Mouse (Mus musculus) cortical plate, adult 2 months (tissue): Measurements from ENCODE around the gene Tln2.

Experiments
- CTCF ChIP-seq: fragments of 200-500 bp; IDR thresholded peaks from 2 replicates; pipeline ENCODE4 v1.5.1; 2011; ENCODE audit warnings: mild to moderate bottlenecking, control low read depth, low read length; ENCODE audit not compliant: insufficient read depth; ENCODE audit errors: extremely low read depth
- POLR2A ChIP-seq: fragments of 200-500 bp; IDR thresholded peaks from 2 replicates; pipeline ENCODE4 v1.6.1; 2011; ENCODE audit warnings: mild to moderate bottlenecking, low read length, control low read depth; ENCODE audit not compliant: insufficient read depth; ENCODE audit errors: extremely low read depth

GRCm38 (mm10) chr9:67297236-67297889, 262.1 kb downstream of the Tln2 start:
- TF ChIP-seq CTCF (no peak), POLR2A (no peak)
